Mouse (Mus musculus) layer of hippocampus, adult 18-20 months (tissue): ENCODE measurements around the gene Tmem121. TPM values are rescaled to one million over a fixed set of nuclear protein-coding genes. Genes with fewer than 3 reads are reported as not detected.
"Not testable (repeated sequence)": the region's sequence is repeated elsewhere in the genome, so short reads cannot be mapped to it uniquely, and the experiment has no call there.

Source experiments
- DNase-seq, 2 experiments: peaks; one replicate each; pipeline ENCODE4 v3.0.0; 2022; ENCODE audit warnings: low spot score in 2 of 2
- total RNA-seq, 2 experiments: library from RNA; stranded (reverse); gene quantifications; 2 replicates each; pipeline ENCODE4 v1.2.3; 2021

Gene Tmem121
- total RNA-seq, 2 experiments from 2014 or later: 19.4 to 25.4 TPM

DNA sequence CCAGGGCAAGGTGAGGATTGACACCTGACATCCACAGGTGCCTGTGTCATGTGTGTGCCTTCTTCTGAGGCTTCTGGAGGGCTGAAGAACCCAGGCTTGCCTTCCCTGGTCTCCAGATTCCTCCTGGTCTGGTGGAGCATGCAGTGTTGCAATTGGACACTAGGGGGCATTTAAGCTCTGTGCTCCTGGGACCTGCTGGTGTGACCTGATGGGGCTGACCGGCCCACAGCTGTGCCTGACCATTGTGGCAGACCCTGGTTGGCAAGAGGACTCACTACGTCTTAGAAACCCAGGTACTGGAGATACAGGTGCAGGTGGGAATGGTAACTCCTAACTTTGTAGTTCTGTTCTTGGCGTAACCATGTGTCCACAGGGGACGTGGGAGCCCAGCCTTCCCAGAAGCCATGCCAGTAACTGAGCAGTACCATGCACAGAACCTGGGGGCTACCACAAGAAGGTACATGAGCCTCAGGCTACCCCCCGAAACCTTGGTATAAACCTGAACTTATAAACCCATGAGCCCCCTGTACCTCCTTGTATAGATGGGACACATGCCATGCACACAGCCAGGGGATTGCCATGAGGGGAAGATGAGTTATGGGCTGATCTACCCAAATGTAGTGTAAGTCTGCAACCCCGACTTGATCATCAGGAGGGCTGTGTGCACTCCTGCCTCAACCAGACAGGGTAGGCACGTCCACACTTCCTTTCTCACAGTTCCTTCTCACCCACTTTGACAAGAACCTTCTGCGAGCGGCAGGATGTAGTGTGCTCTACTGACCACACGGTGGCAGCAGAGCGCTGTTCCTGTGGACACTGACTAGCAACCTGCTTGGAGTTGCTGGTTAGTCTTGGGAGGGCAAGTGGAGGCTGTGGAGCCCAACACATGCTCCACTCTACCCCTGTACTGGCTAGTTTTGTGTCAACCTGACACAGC lies 31.8 kb downstream of the Tmem121 start:
- DNase-seq: peak; percentile 27 to 75

DNA sequence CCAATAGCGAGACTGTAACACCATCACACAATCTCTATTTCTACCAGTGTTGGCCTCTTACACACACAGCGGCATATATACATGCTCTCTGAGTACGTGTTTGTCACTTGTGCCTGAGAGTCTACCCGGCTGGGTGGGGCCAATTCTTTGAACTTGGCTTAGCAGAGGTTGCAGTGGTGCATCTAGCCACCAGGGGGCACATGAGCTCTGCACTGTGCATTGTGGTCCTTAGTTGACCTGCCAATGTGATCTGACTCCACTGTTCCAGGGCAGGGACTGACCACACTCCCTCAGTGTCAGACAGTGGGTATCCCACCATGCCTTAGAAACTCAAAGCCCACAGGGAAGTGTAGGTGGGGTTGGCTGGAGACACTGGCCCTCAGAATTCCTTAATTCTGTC lies 34.1 kb downstream of the Tmem121 start:
- DNase-seq: no peak

DNA sequence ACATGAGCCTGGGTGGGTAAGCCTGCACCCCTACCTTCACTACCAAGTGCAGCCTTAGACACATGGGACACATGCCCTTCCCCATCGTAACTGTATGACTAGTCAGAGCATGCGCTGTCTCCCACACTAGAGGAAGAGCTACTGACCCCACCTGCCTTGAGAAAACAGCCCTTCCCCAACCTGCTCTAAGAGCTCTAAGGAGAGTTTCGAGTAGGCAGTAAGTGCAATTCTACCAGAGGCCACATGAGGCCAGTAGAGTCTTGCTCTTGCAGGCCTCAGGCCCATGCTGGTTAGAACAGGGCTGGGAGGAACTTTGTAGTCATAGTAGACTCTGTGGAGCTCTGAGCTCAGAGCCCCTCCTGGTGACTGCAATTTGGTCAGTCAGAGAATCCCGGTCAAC lies 34.7 kb downstream of the Tmem121 start:
- DNase-seq: peak; percentile 41 to 74

DNA sequence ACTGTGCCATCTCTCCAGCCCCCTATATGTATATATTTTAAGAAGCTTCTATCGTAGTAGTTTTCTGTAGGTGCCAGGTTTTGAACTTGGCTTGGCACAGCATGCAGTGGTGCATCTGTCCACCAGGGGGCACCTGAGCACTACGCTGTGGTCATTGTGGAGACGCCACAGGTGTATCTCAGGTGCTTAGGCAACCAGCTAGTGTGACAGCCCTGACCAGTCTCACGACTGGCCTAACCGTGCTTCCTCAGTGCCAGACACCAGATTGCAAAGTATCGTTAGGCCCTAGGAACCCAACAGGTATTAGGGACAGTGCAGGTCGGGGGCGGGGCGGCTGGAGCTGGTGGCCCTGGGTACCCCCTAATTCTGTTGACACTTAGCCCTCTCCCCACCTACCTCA lies 35.6 kb downstream of the Tmem121 start:
- DNase-seq: no peak

DNA sequence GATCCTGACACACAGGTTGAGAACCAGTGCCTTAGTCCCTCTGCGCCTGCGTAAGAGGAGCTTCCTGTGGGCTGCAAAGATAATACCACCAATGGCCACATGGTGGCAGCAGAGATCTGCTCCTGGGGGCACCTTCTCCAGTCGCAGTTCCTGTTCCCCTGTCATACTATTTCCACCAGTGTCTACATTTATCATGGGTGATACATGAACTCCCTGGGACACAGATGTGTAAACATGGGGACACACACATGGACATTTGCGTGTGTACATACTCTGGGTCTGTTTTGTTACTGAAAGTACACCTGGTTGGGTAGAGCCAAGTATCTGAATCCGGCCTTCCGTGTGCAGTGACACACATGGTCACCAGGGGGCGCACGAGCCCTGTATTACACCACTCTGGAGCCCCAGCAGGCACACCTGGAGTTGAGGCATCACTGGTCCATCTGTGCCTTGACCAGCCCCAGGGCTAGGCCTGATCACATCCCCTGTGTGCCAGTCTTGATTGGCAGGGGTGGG lies 36.4 kb downstream of the Tmem121 start:
- peak; percentile 79 to 88 for DNase-seq

DNA sequence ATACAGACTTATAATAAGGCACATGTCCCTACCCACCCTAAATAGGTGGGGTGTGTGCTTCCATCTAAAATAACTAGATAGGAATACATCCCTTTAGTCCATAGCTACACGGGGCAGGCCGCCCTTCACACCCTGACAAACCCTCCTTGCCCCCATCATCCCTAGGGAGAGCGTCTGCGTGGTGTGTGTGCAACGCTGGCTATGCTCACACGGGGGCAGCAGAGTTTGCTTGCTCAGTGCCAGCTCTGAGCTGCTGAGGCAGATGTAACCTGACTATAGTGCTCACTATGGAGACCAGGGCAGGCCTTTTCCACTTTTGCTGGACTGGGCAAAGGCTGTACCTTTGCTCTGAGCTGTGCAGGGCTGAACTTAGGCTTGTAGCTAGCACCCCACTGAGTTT lies 37.0 kb downstream of the Tmem121 start:
- peak; percentile 30 to 61 for DNase-seq

DNA sequence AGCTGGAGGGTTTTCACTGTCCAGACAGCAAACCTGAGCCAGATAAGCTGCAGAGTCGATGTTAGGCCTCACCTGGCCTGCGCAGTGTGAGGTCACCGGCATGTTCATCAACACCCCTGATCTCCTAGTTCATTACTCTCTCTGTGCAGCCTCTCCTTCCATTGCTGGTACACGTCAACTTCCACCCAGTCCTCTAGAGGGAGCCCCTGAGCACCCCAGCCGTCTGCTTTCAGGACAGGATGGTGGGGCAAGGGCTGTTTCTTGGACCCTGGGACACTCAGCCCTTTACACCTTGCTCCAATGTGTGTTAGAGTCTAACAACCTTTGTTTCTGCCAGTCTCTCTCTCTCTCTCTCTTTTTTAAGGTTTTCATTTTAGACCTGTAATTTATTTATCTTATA lies 38.5 kb downstream of the Tmem121 start:
- DNase-seq: peak in 1 of 2 experiments; percentile 23

DNA sequence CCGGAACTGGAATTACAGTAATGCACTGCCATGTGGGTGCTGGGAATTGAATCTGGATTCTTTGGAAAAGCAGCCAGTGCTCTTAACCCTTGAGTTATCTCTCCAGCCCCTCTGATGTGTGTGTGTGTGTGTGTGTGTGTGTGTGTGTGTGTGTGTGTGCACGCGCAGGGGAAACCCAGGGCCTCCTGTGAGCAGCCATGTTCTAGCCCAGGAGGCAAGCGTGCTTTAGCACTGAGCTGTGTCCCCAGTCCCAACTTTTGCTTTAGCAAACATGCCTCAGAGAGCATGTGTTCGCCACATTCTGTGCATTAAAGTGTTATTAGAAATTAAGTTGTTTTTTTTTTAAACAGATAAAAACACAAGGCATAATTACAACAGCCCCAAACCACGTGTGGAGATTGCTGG lies 39.0 kb downstream of the Tmem121 start:
- DNase-seq: no peak

DNA sequence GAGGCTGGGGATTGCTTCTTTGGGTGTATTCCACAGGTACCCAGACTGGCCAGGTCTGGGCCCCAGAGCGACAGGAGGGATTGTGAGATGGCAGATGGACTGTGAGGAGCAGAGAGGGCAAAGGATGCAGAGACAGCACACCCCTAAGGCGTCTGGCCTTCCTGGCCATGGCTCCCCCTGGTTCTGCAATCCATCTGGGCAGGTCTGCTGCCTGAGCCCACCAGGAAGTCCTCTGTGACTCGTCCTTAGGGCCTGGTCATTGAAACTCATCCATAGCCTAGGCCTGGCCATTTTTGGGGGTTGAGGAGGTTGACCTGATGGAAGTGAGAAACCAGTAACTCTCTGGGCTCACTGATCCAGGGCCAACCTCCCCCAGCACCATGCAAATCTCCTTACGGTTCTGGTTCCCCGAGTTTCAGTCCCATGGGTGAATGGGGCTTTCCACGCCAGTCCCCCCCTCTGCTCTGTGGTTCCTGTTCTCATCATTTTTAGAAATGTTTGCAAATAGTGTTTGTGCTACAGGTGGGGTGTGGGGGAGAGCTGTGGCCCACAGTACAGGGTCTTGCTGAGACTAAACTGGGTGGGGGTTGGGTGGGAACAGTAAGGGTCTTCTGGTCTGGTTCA lies 42.4 kb downstream of the Tmem121 start:
- DNase-seq: no peak

DNA sequence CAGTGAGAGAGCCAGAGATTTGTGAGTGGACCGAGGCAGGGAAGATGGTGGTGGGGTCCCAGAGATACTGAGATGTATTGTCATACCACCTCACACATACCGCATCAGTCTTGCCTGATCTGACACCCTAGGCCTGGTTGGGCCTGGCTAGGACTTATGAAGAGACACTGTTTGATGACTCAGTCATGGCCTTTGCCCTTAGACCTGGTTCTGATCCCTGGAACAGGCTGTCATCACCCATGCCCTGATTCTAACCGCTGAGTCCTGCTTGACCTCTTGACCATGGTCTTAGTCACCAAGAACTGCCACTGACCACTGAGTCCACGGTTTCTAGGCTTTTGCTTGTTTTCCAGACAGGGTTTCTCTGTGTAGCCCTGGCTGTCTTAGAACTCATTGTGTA lies 45.0 kb downstream of the Tmem121 start:
- DNase-seq: no peak

DNA sequence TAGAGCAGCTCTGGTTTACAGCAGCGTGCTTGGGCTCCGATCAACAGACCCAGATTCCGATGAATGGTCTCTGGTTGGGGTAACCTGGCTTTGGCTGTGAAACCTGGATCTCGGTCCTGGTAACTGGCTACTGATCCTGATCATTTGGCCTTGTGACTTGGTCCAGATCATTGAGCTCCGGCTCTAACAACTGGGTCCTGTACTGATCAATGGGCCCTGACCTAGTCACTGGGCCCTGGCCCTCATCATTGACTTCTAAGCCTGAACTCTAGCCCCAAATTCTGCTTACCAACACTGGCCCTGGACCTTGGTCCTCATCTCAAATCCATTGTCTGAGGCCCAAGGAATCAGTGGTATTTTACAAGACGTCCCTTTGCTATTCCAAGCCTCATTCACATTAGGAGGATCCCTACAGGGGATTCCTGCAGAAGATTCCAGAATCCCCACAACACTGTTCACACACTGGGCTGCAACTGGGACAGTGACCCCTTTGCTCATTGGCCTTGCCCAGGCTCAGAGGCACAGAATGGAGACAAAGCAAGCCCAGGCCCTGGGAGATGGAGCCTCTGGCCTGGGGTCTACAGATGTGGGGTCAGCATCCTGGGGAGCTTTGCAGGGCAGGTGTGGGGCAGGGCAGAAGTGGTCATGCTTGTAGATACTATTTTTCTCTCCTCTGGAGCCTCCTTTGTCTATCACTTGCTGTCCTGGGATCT lies 46.0 kb downstream of the Tmem121 start:
- not testable (repeated sequence) for DNase-seq

DNA sequence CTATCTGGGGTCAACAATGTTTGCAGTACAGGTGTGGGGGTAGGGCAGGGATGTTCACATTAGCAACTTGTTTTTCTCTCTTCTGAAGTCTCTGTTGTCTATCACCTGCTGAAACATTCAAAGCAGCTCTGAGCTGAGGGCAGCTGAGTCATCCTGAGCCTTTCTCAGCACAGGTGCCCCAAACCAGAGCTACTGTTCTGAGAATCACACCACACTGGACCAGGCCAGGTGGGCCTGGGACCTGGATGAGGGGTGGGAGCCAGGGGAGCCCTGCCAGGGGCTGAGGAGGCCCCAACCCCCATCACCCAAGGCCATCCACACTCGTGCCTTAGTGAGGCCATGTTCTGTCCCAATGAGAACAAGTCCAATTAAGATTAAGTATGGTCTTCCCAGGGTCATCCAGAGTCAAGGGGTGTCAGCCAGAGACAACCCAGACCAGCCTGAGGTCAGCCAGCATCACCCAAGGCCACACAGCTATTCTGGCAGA lies 46.6 kb downstream of the Tmem121 start:
- not testable (repeated sequence) for DNase-seq

Other genes starting within 250 kb of the Tmem121 start
- gene Nudt14, start 243.8 kb upstream of the Tmem121 start, total RNA-seq: 10 to 100 TPM; 12.8 to 14.6 TPM
- 10 to 100 TPM; 56.3 to 62.2 TPM for gene Btbd6, start 209.4 kb upstream of the Tmem121 start, total RNA-seq
- 10 to 100 TPM; 48.3 to 55.2 TPM for gene Brf1, start 185.2 kb upstream of the Tmem121 start, total RNA-seq
- 10 to 100 TPM; 88.3 to 90.3 TPM for gene Pacs2, start 171.4 kb upstream of the Tmem121 start, total RNA-seq
- gene Tex22, start 111.4 kb upstream of the Tmem121 start, total RNA-seq: under 1 TPM; 0.32 to 0.91 TPM
- 10 to 100 TPM; 69.6 to 75.6 TPM for gene Mta1, start 87.7 kb upstream of the Tmem121 start, total RNA-seq
- gene Crip2, start 45.7 kb upstream of the Tmem121 start, total RNA-seq: 100 to 1,000 TPM in 1 of 2 experiments, 10 to 100 TPM in 1; 91.2 to 107 TPM
- gene Crip1, start 39.6 kb upstream of the Tmem121 start, total RNA-seq: 10 to 100 TPM in 1 of 2 experiments, 1 to 10 TPM in 1; 9.5 to 10.3 TPM
- gene Tedc1, start 29.5 kb upstream of the Tmem121 start, total RNA-seq: under 1 TPM; 0.91 to 0.97 TPM